Mouse (Mus musculus): ENCODE measurements around the gene Rbbp9.

Gene Rbbp9

DNA sequence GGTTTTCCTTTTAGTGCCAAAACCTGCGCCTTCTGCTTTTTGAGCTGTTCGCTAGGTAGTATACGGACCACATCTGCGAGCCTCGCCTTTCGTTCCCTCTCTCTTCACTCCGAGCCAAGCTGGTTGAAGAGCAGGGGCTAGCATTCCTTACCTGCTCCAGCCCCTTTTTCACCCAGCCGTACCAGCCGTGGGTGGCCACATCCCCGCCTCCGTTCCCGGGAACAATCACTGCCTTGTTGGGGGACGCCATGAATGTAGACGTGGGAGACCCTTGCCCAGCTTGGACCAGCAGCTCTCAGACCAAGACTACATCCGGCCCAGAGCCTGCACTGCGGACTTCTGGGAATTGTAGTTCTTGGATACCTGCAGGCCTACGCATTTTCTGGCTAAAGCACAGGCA, at the start of gene Rbbp9:
TSS of gene Rbbp9 (minus strand) at position 341 of the 400 bp plus-strand sequence.
- in situ Hi-C loops (cut with MboI; ENCODE audit: unreplicated experiment in 2 of 2) = no loop called here

DNA sequence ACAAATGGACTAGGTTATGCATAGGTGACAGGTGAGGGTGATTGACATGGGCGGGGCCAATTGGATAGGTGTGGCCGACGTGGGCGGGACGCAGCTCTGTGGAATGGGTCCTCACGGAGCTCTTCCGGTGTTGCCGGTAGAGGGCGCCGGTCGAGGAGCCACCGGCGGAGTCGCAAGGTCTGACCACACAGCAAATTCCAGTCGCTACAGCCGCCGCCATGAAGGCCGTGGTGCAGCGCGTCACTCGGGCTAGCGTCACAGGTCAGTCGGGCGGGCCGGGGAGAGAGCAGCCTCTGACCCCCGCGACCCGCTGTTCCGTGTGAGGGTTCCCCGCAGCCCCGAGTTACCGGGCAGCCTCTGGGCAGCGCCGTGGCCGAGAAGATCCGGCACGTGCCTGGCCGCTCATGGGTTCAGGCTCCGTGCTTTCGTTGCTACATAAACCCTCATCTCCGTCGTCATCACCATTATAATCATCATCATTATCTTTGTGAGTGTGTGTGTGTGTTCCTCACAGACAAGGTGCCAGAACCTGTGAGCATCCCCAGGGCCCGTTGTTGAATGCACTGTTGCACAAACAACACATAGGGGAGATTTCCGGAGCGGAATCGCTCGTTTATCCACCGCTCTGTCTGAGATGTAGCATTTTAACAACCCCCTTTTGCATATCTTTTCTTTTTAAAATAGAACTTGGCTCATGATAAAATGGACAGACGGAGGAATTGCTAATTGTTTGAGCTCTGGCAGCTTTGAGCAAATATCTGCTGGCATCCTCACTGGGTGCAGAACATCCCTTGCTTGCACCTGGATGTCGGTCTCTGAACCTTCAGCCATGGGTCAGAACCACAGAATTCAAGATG, 49.4 kb upstream of the Rbbp9 start, which contains the start of gene Dtd1:
TSS of gene Dtd1 (plus strand) at position 67 of the 857 bp plus-strand sequence.
- in situ Hi-C loops (cut with MboI; ENCODE audit: unreplicated experiment in 2 of 2) = loop anchor here (25.0 kb wide), 4 partner anchors 613 to 1912 kb away; partner anchors contain the start of genes Naa20 (in 2 of the 2) and Ralgapa2 (in 1 of the 2)

DNA sequence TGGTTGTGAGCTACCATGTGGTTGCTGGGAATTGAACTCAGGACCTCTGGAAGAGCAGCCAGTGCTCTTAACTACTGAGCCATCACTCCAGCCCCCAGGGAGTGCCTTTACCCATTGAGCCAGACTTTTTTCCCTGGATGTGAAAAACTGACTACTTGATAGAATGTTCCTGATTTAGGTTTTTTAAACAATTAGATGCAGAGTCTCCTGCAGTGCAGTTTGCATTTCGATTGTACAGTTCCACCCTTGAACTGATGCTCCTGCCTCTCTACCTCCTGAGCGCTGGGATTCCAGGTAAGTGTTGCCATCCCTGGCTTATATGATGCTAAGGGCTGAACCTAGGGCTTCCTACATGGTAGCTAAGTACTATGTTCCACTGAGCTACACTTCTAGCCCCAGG, 47.3 kb upstream of the Rbbp9 start:
- in situ Hi-C loops (cut with MboI; ENCODE audit: unreplicated experiment in 2 of 2) = loop anchor here in 1 of 2 experiments (25.0 kb wide), 2 partner anchors 611 to 1314 kb away; partner anchors contain the start of gene Naa20

DNA sequence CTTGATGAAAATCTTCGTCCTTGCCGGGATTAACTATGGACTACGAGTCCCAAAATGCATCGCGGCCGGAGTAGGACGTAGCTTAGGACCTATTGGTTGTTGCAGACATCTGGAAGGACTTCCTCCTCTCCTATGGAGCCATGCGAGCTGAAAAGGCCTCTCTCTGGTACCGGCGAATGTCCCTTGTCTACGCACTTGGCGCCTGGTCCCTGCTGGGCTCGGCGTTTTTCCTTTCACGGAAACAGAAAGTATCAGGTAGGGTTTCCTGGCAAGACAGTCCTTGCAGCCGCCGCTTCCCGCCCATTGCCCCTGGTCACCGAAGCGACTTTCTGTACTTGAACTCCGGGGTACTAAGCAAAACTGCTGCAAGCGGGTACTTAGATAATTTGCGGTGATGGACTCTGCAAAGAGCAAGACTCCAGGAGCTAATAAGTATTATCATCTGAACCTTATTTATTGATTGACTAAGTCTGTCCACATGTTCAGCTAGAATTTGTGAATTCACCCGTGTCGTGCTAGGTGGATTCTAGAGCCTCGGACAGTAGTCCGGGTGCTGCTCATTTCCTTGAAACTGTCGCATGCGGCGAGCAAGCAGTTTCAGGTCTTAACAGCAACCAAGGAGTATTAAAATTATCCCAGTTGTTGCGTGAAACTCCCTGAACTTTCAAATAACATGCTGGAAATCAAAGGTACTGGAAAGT, 43.4 kb upstream of the Rbbp9 start, which contains the start of gene Smim26:
TSS of gene Smim26 (plus strand) at position 104 of the 701 bp plus-strand sequence.
- in situ Hi-C loops (cut with MboI; ENCODE audit: unreplicated experiment in 2 of 2) = loop anchor here in 1 of 2 experiments (25.0 kb wide), 2 partner anchors 607 to 1318 kb away; partner anchors contain the start of gene Naa20

DNA sequence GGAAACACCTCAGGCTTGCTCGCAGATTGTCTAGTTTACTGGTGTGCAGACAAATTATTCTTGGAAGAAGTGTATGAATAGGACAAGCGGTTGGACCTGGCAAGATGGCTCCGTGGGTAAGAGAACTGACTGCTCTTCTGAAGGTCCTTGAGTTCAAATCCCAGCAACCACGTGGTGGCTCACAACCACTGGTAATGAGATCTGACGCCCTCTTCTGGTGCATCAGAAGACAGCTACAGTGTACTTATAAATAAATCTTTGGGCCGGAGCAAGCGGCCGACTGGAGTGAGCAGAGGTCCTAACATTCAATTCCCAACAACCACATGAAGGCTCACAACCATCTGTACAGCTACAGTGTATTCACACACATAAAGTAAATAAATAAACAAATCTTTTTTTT, 42.4 kb upstream of the Rbbp9 start:
- in situ Hi-C loops (cut with MboI; ENCODE audit: unreplicated experiment in 2 of 2) = loop anchor here in 1 of 2 experiments (25.0 kb wide), 2 partner anchors 606 to 1319 kb away; partner anchors contain the start of gene Naa20

DNA sequence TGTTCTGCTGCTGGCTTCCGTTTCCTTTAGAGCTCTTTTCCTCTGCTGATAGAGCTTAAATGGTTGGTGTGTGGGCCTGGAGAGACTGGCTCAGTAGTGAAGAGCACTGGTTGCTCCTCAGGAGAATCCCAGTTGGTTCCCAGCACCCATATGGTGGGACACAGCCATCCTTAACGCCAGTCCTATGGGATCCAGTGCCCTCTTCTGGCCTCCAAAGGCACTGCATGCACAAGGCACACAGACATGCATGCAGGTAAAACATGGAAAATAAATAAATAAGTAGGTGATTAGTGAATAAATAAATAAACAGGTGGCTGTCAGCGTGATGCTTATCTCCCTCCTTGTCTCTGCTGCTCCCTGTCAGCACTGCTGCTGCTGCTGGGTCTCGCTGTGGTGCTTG, 38.1 kb upstream of the Rbbp9 start:
- in situ Hi-C loops (cut with MboI; ENCODE audit: unreplicated experiment in 2 of 2) = loop anchor here in 1 of 2 experiments (25.0 kb wide), 2 partner anchors 601 to 1324 kb away; partner anchors contain the start of gene Naa20

DNA sequence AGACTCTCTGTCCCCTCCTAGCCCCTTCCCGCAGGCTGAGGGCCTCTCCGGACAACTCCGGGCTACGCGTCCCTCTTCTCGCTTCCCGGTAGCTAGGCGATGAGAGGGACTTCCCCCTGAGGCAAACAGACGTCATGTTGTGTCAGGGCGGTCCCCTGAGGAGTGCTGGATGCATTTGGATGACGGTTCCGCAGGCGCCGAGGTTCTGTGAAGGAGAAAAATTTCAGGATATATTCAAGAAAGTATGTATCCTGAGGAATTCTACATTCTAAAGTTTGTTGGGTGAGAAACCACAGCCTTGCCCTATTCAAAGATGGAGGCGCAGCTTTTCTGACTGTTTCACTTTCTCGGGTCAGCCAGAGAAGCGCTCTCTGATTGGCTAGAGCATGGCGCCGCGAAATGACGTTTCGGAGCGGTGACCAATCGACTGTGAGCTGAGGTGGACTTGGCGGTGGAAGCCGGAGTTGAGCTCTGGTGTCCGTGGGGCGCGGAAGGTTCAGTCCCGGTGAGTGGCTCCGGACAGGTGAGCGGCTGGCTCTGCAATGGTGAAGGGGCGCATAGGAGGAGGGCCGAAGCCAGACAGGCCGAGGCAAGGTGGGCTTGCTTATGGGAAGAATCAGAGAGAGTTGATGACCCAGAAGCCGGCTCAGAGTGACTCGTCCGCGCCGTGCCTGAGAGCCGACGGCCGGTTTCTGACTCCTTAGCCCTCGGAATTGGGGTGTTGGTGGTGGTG, 5.3 kb upstream of the Rbbp9 start, which contains the start of gene Sec23b:
TSS of gene Sec23b (plus strand) at position 410 of the 733 bp plus-strand sequence.
- in situ Hi-C loops (cut with MboI; ENCODE audit: unreplicated experiment in 2 of 2) = no loop called here

DNA sequence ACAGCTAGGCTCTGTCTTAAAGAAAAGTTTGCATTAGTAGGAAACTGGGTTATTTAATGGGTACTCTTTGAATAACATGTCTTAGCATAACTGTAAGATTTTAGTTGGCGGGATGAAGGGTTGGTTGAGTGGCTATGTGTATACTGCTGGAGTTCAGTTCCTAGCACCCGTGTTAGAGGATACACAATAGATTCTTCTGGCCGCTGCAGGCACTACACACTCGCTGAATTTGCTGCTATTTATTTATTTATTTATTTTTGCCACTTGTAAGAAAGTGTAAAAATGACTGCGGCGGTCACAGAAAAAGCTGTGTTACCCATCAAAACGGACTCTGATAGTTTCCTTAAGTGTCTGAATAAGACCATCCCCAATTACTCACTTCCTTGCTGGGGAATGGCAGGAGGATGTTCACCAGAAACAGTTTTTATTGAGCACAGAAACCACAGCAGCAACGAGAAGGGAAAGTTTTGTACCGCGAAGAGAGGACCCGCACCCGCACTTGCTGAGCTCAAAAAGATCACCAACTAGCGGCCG, 4.7 kb upstream of the Rbbp9 start:
- in situ Hi-C loops (cut with MboI; ENCODE audit: unreplicated experiment in 2 of 2) = no loop called here

DNA sequence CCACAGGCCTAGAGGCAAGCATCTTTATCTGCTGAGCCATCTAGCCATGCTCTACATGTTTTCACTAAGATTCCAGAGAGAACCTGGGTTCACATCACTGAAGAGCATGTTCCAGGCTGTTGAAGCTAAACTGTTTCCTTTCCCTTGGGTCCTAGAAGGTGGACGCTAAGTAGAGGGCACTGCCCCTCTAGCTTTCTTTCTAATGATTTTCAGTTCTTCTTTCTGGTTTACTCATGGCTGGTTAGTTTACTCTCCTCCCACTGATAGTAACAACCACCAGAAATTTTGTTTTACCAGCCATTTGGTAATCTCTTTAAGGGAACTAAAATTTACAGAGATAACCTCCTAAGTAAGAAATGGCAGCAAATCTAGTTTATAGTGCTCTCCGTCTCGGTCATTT, 3.2 kb upstream of the Rbbp9 start:
- in situ Hi-C loops (cut with MboI; ENCODE audit: unreplicated experiment in 2 of 2) = no loop called here

DNA sequence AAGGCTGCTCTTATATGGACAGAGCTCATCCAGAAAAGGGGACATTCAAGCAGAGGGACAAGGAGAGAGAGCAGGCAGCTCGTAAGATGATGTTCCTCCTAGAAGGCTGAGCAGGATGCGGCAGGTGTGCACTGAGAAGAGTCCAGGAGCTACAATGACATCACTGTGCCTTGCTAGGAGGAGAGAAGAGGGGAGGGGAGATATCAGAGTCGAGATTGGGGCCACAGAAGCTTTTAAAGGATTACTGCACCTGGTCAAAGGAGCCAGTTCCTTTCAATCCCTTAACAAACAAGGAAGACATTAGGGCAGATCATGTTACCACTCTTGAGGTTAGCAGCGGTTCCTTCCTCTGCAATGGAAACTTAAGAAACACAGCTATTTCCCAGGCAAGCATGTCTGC, 3.1 kb downstream of the Rbbp9 start:
- in situ Hi-C loops (cut with MboI; ENCODE audit: unreplicated experiment in 2 of 2) = no loop called here

DNA sequence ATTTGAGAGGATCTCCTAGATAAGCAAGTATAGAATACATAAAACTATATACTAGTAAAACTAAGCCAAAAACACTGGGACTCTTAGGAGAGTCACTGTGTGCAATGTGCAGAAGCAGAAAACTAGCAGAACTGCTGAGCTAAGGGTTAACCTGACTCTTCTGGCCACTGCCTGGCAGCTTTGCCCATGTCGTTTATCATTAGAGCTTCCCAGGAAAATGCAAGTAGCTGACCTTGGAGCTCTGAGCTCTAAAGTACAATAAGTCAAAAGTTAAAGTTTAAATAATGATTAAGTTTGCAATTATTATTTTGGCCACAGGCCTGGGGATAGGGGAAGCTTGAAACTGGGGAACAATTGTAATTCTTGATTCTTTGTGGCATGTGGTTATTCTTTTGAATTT, 5.2 kb downstream of the Rbbp9 start:
- in situ Hi-C loops (cut with MboI; ENCODE audit: unreplicated experiment in 2 of 2) = no loop called here

DNA sequence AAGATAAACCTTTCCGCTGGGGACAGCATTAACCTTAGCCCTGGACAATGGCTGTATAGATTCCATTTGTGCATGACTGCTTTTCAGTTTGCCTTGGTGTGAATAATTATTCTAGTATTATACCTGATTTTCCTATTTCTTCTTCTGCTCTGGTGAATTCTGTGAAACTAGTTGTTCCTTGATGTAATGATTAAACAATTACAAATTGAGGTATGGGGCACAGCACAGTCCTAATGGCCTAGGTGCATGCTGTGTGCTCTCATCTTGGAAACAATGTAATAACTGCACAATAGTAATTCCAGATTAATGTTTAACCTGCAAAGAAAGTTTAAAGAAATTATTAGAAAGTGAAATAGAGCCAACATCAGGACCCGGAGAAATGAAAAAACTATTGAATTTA, 5.6 kb downstream of the Rbbp9 start:
- in situ Hi-C loops (cut with MboI; ENCODE audit: unreplicated experiment in 2 of 2) = no loop called here

DNA sequence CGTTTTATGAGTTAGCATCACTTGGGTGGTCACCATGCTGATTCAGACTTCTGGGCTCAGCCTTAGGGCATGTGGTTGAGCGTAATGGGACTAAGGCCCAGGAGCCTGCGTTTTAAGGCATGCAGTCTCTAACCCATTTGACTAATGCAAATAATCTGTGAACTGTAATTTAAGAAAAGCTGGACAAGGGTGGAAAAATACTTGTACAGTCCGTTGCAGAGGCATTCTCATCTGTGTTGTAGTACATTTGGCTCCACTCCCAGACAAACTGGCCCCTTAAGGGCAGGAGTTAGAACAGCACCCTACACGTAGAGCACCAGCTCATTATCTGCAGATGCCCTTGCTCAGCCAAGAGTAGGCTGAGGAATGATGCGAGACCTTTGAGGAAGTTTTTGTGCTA, 6.0 kb downstream of the Rbbp9 start:
- in situ Hi-C loops (cut with MboI; ENCODE audit: unreplicated experiment in 2 of 2) = no loop called here

DNA sequence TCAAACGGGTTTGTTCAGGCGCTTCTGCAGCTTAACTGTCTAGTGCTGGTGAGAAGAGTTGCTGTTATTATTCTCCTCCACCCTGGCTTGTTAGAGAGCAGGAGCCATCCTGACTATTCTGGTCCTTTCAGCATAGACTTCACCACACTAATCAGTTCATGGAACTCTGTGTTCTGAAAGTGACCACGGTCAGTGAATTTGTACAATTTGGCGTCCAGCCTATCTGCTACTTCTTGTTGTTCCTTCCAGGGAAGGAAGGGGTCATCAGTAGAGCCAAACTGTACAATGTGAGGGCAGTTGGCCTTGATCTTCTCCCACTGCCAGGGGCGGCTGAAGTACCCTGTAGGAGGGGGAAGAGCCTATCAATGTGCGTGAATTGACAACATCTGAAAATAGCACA, 7.0 kb downstream of the Rbbp9 start:
- in situ Hi-C loops (cut with MboI; ENCODE audit: unreplicated experiment in 2 of 2) = no loop called here

DNA sequence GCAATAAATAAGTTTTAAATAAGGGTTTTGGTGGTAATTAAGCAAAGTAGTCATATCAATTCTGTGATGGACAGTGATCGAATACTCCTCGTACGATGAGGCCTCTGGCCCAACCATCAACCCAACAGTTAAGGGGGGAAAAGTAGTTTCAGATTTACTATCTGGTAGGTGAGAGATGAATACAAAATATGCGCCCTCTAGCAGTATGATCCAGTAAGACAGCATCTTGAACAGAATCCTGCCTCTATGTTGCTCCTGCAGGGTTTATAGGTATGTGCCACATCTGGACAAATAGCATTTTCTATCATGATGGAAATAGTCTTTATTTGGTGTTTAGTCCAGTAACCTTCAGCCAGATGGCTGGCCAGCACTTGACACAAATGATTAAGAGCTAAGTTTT, 9.4 kb downstream of the Rbbp9 start:
- in situ Hi-C loops (cut with MboI; ENCODE audit: unreplicated experiment in 2 of 2) = no loop called here

DNA sequence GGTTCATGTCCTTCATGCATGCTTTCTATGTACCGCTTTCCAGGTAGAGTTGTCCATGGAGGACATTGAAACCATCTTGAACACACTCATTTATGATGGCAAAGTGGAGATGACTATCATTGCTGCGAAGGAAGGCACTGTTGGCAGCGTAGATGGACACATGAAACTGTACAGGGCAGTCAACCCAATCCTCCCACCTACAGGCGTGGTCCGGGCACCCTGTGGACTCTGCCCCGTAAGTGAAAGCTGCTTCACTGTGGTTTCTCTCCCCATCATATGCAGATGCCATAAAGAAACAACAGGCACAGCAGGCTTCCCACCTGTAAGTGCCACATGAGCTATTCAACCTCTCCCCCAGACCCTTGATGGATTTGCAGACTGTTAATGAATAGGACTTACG, 13.5 kb downstream of the Rbbp9 start:
- in situ Hi-C loops (cut with MboI; ENCODE audit: unreplicated experiment in 2 of 2) = no loop called here

DNA sequence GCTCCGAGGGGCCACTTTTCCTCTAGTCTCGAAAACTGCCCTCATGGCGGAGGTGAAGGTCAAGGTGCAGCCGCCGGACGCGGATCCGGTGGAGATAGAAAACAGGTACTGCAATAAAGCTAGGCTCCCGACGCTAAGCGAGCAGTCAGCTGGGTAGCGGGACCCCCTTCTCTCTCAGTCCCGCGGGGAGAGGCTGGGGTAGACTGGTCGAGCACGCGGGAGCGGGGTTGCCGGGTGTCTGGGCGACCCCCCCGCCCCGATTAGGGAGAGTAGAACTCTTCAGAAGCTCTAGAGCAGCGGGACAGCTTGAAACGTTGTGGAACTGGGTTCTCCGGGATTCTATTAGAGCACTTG, 22.9 kb downstream of the Rbbp9 start:
- in situ Hi-C loops (cut with MboI; ENCODE audit: unreplicated experiment in 2 of 2) = loop anchor here in 1 of 2 experiments (10.0 kb wide), 1 partner anchor 683 kb away; no protein-coding TSS in a partner anchor

DNA sequence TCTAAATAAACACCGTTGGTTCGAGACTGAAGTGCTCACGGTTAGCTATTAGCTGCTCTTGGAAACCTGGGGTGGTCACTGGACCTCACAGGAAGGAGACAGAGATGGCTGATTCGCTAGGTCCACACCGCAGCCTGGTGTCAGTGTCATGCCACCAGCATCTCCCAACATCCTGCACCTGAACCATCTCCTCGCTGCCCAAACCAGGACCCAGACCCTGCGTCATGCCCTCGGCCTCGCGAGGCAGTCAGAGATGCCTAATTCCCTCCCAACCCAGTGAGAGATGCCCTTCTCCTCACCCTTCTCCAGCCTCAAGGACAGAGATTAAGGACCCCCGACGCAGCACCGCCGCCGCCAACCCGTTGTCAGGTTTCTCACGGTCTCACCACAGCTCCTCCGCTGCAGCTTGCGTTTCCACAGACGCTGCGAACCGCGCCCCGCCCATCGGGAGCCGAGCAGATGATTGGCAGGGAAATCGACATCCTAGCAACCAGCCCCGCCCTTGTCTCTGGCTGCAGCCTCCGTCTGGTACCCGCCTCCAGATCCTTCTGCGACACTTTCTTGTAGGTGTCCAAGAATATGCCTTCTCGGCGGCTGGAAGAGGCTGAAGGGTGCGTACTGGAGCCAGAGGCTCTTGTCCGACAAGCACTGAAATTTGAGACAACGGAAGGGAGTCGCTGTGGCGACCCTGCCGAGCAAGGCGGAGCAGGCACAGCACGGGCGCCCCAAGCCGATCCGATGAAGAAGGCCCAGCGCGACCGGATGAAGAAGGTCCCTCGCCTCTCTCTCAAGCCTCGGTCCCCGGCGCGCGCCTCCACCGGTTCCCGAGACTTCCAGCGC, 23.5 kb downstream of the Rbbp9 start, which contains the start of the genes Dzank1 and Polr3f:
TSS of gene Dzank1 (minus strand) at position 434 of the 840 bp plus-strand sequence.
TSS of gene Polr3f (plus strand) at position 738 of the 840 bp plus-strand sequence.
- in situ Hi-C loops (cut with MboI; ENCODE audit: unreplicated experiment in 2 of 2) = loop anchor here in 1 of 2 experiments (10.0 kb wide), 1 partner anchor 682 kb away; no protein-coding TSS in a partner anchor

DNA sequence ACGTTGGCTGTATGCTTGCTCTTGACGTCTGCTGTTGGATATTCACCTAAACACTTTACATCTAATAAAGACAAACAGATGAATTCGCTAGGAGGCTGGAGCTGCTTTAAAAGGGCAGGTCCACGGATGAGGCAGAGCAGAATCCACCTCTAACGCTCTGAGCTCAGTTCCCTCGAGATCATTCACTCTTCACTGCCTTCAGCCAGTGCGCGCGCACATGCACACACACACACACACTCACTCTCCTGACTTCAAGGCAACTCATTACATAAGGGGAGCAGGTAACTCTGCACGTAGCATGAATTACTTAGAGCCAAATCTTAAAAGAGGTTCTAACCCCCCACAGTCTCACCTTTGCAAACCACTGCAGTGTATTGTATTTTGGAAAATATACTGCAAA, 24.8 kb downstream of the Rbbp9 start:
- in situ Hi-C loops (cut with MboI; ENCODE audit: unreplicated experiment in 2 of 2) = loop anchor here in 1 of 2 experiments (10.0 kb wide), 1 partner anchor 681 kb away; no protein-coding TSS in a partner anchor
